Mouse (Mus musculus): ENCODE data around the gene Mapk10.

DNA sequence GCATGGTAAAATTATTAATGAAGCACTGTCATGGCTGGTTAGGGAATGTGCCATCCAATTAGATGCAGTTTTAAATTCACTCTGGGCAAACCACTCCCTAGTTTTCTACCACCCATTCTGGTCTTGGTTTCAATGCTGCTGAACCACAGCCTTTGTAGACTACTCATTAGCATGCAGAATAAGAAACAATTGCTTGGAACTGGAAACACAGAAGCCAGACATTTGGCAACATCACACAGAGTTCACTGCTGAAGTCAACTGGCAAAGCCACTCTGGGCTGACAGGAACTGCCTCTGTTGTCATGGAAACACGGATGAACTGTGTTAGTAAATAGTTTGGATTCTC, 50.0 kb downstream of the Mapk10 start:
- TF ChIP-seq CTCF (IDR thresholded peaks at IDR 0.05; ENCODE audit: control insufficient read depth, insufficient read depth, insufficient read length), result no peak
- TF ChIP-seq MAX (IDR thresholded peaks at IDR 0.05), result no peak
- no peak for TF ChIP-seq MYOD1 (IDR thresholded peaks at IDR 0.05; ENCODE audit: control insufficient read depth, insufficient read length, low read depth)
- TF ChIP-seq USF1 (IDR thresholded peaks at IDR 0.05; ENCODE audit: low read depth), result no peak
- no peak for TF ChIP-seq CEBPB (IDR thresholded peaks at IDR 0.05; ENCODE audit: low read depth)
